Mouse (Mus musculus): ENCODE results near the gene Ltc4s. TPM values are rescaled to one million over a fixed set of nuclear protein-coding genes. Genes with fewer than 3 reads are reported as not detected.

The Ltc4s gene
- polyA plus RNA-seq, 1 experiment from 2014 or later, result 2.1 TPM

- DNase-seq (no peak), ATAC-seq (ENCODE audit: insufficient read depth) (peak; percentile 58)
- Histone ChIP-seq H3K36me3 (ENCODE audit: insufficient read depth) (peaks cover 34% of the 10 kb centered on the region), H3K4me2 (peak overlapping the region; percentile 97), H3K4me1 (ENCODE audit: insufficient read depth) (no peaks in the 10 kb centered on the region), H3K27me3 (ENCODE audit: insufficient read depth, low read length) (peaks cover 17% of the 10 kb centered on the region; the same call in 1 of the 2 replicates), H3K9me3 (ENCODE audit: low read depth, low read length) (no peaks in the 10 kb centered on the region), H3K4me3 (ENCODE audit: low read depth, low read length) (peak overlapping the region; percentile 54), H3K9ac (peak overlapping the region; percentile 49), H3K27ac (ENCODE audit: low read depth) (no peak overlapping the region)
- no peak for TF ChIP-seq CTCF (IDR thresholded peaks at IDR 0.05; ENCODE audit: low read depth)
- 2% methylated on average over 66 of the region's 66 CpGs for WGBS
Observed at GRCm38 (mm10) chr11:50236937-50237835, 1.2 kb downstream of the Ltc4s start.

- Histone ChIP-seq H3K4me2 (peak overlapping the region; percentile 97), H3K27ac (ENCODE audit: low read depth) (no peak overlapping the region), H3K9ac (peak overlapping the region; percentile 49), H3K9me3 (ENCODE audit: low read depth, low read length) (no peaks in the 10 kb centered on the region), H3K27me3 (ENCODE audit: insufficient read depth, low read length) (peaks cover 17% of the 10 kb centered on the region; the same call in 1 of the 2 replicates), H3K4me1 (ENCODE audit: insufficient read depth) (no peaks in the 10 kb centered on the region), H3K4me3 (ENCODE audit: low read depth, low read length) (peak overlapping the region; percentile 54), H3K36me3 (ENCODE audit: insufficient read depth) (peaks cover 40% of the 10 kb centered on the region)
- TF ChIP-seq CTCF (IDR thresholded peaks at IDR 0.05; ENCODE audit: low read depth), result peak; percentile 57
- DNase-seq (peak; percentile 93), ATAC-seq (ENCODE audit: insufficient read depth) (peak; percentile 92)
- under 1% methylated on average over 20 of the region's 27 CpGs for WGBS
Observed at GRCm38 (mm10) chr11:50236540-50236936, 1.9 kb downstream of the Ltc4s start.

DNA sequence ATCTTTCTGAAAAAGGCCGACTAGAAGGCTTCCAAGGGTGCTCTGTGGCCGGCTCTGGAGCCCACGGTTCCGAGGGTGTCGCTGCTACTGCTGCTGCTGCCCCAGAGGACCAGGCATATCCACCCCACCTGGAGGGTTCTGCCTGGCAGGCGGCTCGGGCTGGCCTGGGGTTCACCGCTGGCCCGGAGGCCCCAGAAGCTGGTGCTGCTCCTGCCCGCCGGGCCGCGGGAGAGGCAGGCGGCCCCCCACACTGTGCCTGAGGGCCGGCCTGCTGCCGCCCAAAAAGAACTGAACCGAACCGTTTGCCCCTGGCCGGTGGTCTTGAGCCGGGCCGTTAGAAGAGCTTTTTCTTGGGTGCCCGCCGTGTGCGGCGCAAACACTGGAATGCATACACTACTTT lies 3.8 kb downstream of the Ltc4s start:
- DNase-seq, result no peak
- peaks cover 5% of the 10 kb centered on the region; the same call in 1 of the 2 replicates for H3K4me1 ChIP-seq (ENCODE audit: insufficient read depth)
- H3K4me2 ChIP-seq, result no peak overlapping the region
- H3K27me3 ChIP-seq (ENCODE audit: insufficient read depth, low read length), result peaks cover 17% of the 10 kb centered on the region; the same call in 1 of the 2 replicates
- H3K9me3 ChIP-seq (ENCODE audit: low read depth, low read length), result no peaks in the 10 kb centered on the region
- peaks cover 47% of the 10 kb centered on the region for H3K36me3 ChIP-seq (ENCODE audit: insufficient read depth)
- no peak overlapping the region for H3K27ac ChIP-seq (ENCODE audit: low read depth)
- H3K4me3 ChIP-seq (ENCODE audit: low read depth, low read length), result no peak overlapping the region
- TF ChIP-seq CTCF (IDR thresholded peaks at IDR 0.05; ENCODE audit: low read depth), result no peak
- 94% methylated on average over 25 of the region's 25 CpGs for WGBS
- no peak for ATAC-seq (ENCODE audit: insufficient read depth)
- H3K9ac ChIP-seq, result no peak overlapping the region

GRCm38 (mm10) chr11:50233993-50234392 lies 4.4 kb downstream of the Ltc4s start:
- H3K27me3 ChIP-seq (ENCODE audit: insufficient read depth, low read length), result peaks cover 17% of the 10 kb centered on the region; the same call in 1 of the 2 replicates
- DNase-seq (no peak), ATAC-seq (ENCODE audit: insufficient read depth) (no peak)
- no peak for TF ChIP-seq CTCF (IDR thresholded peaks at IDR 0.05; ENCODE audit: low read depth)
- H3K9ac ChIP-seq, result no peak overlapping the region
- H3K36me3 ChIP-seq (ENCODE audit: insufficient read depth), result peaks cover 47% of the 10 kb centered on the region
- no peaks in the 10 kb centered on the region for H3K9me3 ChIP-seq (ENCODE audit: low read depth, low read length)
- no peak overlapping the region for H3K4me3 ChIP-seq (ENCODE audit: low read depth, low read length)
- H3K4me1 ChIP-seq (ENCODE audit: insufficient read depth), result peaks cover 5% of the 10 kb centered on the region; the same call in 1 of the 2 replicates
- WGBS, result 81% methylated on average over 11 of the region's 11 CpGs
- no peak overlapping the region for H3K27ac ChIP-seq (ENCODE audit: low read depth)
- no peak overlapping the region for H3K4me2 ChIP-seq

- Histone ChIP-seq H3K36me3 (ENCODE audit: insufficient read depth) (peaks cover 47% of the 10 kb centered on the region), H3K9me3 (ENCODE audit: low read depth, low read length) (no peaks in the 10 kb centered on the region), H3K4me1 (ENCODE audit: insufficient read depth) (peaks cover 9% of the 10 kb centered on the region; the same call in 1 of the 2 replicates), H3K9ac (no peak overlapping the region), H3K4me2 (no peak overlapping the region), H3K27ac (ENCODE audit: low read depth) (no peak overlapping the region), H3K4me3 (ENCODE audit: low read depth, low read length) (no peak overlapping the region), H3K27me3 (ENCODE audit: insufficient read depth, low read length) (peaks cover 13% of the 10 kb centered on the region; the same call in 1 of the 2 replicates)
- ATAC-seq (ENCODE audit: insufficient read depth) (no peak), DNase-seq (no peak)
- 94% methylated on average over 13 of the region's 13 CpGs for WGBS
- TF ChIP-seq CTCF (IDR thresholded peaks at IDR 0.05; ENCODE audit: low read depth), result no peak
Observed at GRCm38 (mm10) chr11:50233022-50233421, 5.4 kb downstream of the Ltc4s start.

- Histone ChIP-seq H3K4me3 (ENCODE audit: low read depth, low read length) (no peak overlapping the region; the same call in 1 of the 2 replicates), H3K27ac (ENCODE audit: low read depth) (no peak overlapping the region), H3K36me3 (ENCODE audit: insufficient read depth) (peaks cover 47% of the 10 kb centered on the region), H3K4me1 (ENCODE audit: insufficient read depth) (peaks cover 16% of the 10 kb centered on the region), H3K9ac (no peak overlapping the region), H3K27me3 (ENCODE audit: insufficient read depth, low read length) (no peaks in the 10 kb centered on the region), H3K4me2 (peak overlapping the region; percentile 58), H3K9me3 (ENCODE audit: low read depth, low read length) (no peaks in the 10 kb centered on the region)
- TF ChIP-seq CTCF (IDR thresholded peaks at IDR 0.05; ENCODE audit: low read depth), result peak; percentile 69
- WGBS, result 25% methylated on average over 8 of the region's 8 CpGs
- DNase-seq, result peak; percentile 90
- no peak for ATAC-seq (ENCODE audit: insufficient read depth)
Observed at GRCm38 (mm10) chr11:50231411-50231810, 7.0 kb downstream of the Ltc4s start.

Data from lung, embryonic 14.5 days (tissue).